Mouse (Mus musculus) hindlimb bud, embryonic 11.5 days (tissue): ENCODE measurements at regions not wholly inside any gene's neighbourhood (a gene's known extent, or its start where the extent isn't known, plus 50 kb on each side); places are given as distances from the start of the nearest gene placed in this dataset.

Experiments
- DNase-seq: peaks from one replicate; pipeline ENCODE4 v3.0.0-alpha.2; 2012; ENCODE audit warnings: low read depth, low spot score; ENCODE audit errors: extremely low spot score

- no peak for DNase-seq
Measured at GRCm38 (mm10) chr13:37468304-37469178, 123.5 kb downstream of the Ly86 start.

DNA sequence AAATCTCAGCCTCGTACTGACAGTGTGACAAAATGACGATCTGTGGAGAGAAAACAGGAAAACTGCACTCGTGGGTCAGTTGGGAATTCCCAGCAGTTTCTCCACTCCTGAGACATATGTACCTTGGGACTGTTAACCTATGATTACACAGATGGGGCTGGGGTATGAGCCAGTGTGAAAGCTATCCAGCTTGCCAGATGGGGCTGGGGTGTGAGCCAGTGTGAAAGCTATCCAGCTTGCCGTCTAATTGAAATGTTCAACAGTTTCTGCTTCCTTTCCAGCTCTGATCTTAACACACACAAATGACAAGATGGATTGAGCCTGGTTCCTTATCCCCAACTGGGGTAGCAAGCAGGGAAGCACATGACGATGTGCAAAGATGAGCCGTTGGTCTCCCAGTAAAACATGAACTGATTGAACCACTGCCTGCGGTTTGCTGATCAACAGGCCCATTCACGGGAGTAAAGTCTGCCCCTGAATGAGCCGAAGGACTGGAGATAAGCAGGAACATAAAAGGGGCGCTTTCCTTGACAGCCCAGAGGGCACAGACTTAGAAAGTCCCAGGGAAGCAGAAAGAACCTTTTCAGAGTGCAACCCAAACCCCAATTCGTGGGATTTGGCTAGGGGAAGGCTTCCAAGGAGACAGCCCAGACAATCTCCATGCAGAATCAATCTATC lies 125.4 kb downstream of the Ly86 start:
- no peak for DNase-seq

DNA sequence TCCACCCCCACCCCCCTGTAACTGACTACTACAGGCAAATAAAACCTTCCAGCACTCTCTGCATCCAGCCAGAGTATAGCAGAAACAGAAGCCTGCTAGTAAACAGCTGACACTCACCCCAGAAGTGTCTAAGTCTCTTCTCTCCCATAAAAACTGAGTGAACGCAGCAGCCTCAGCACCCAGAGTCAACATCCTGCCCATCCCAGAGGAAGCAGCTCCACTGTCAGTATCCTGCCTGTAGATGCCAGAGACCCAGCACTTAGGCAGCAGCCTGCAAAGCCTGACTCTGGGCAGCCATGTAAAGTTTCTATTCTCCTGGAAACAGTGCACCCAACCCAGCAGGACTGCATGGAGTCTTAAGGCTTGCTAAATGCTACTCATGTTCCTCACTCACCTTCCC lies 128.4 kb downstream of the Ly86 start:
- no peak for DNase-seq

- no peak for DNase-seq
Measured at GRCm38 (mm10) chr13:37475804-37476203, 130.8 kb downstream of the Ly86 start.

DNA sequence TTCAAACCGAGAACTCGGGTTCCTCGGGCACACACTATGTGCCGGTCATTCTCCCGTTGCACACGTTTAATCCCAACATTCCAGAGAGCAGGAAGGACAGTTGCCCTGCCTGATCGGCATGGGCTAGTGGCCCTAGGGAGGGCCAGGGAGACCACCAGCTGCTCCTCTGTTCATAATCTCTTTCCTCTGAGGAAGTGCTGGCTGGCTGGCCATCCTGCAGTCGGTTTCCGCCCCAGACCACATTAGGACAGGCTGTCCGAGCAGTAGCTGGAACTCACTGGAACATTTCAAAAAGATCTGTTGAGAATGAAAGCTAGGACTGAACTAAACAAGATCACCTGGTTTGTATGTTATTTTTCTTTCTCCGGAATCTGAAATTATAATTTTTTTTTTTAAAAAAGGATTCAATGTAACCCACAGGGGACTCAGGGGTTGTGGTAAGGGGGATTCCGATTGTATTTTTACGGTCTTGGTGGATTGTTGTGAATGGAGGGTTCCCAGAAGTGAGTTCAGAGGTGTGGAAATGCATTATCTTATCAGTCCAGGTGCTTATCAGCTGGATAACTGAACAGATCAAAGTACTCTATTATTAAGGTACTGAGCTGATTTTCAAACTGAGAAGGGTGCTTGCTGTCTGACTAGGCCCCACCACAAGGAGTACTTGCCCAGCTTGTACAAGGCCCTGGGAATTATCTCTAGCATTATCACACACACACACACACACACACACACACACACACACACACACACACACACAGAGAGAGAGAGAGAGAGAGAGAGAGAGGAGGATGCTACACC lies 131.4 kb downstream of the Ly86 start:
- no peak for DNase-seq

DNA sequence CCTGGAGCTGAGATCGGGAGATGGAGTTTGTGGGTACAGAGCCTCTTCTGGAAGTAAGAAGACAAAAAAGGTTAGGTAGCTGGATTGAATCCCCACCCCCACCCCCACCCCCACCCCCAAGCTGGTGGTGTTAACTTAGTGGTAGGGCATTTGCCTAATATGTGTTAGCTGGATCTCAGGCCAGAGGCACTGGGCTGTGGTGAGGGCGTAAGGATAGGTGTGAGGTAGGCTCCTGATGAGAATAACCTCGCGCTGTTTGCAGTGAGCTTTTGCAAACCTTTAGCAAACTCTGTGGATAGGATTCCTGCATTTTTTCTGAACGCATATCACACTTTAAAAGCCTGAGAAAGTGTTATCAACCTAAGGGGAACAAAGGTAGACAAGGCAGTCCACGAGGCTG lies 132.3 kb downstream of the Ly86 start:
- no peak for DNase-seq

- no peak for DNase-seq
Measured at GRCm38 (mm10) chr13:37477749-37478548, 132.9 kb downstream of the Ly86 start.

- no peak for DNase-seq
Measured at GRCm38 (mm10) chr13:37479182-37479691, 134.2 kb downstream of the Ly86 start.

- no peak for DNase-seq
Measured at GRCm38 (mm10) chr13:37481514-37481913, 136.5 kb downstream of the Ly86 start.

- no peak for DNase-seq
Measured at GRCm38 (mm10) chr13:37482038-37482437, 137.0 kb downstream of the Ly86 start.

- DNase-seq, result no peak
Measured at GRCm38 (mm10) chr13:37482589-37482988, 137.6 kb downstream of the Ly86 start.

- DNase-seq, result no peak
Measured at GRCm38 (mm10) chr13:37483010-37483855, 138.2 kb downstream of the Ly86 start.

DNA sequence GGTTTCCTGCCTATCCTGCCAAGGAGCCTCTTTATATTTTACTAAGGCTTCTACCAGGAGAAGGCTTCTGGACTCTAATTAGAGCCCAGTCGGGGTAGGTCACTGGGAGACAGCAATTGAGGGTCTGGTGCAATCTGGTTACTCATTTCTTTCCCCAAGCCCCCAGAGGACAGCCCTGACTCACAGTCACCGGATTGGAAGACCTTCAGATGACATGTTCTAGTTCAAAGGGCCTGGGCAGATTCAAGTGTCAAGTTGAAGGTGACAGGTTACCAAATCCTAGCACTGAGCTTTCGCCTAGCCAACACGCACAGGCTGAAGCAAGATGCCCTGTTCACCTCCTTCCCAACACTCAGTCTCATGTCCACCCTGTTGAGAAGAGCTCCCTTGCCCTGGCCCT lies 139.6 kb downstream of the Ly86 start:
- no peak for DNase-seq

- DNase-seq, result peak; percentile 89
Measured at GRCm38 (mm10) chr13:37492115-37493001, 147.3 kb downstream of the Ly86 start.

GRCm38 (mm10) chr13:37493331-37493730 lies 148.3 kb downstream of the Ly86 start:
- no peak for DNase-seq

DNA sequence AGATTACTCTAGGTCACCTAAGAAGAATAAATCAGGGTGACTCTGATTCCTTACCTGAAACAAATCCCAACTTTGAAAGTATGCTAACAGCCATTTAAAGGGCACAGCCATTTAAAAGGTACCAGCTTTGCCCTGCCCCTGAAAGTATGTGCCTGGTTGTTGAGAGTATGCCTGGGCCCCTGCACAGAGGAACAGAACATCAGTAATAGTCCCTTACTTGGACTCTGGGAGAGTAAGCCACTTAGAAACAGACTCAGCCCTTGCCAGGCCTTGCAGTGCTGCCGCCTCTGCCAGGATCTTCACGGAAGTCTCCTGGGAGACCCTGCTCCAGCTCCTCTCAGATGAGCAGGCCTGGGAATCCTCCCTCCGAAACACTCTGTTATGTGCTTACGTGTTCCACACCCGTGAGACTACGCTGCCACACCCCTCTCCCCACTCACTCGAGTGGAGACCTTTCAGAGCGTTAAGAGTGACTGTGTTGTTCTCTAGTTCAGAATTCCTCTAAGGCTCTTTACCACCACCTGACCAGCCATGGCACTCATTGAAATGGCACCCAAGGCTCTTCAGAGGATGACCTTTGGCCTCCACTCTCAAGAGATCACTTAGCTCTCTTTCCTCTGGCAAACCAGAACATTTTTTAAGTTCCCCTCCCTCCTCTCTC lies 150.4 kb downstream of the Ly86 start:
- no peak for DNase-seq

GRCm38 (mm10) chr13:37497986-37498385 lies 153.0 kb downstream of the Ly86 start:
- DNase-seq, result no peak

GRCm38 (mm10) chr13:37500668-37501286 lies 155.8 kb downstream of the Ly86 start:
- no peak for DNase-seq
